Mouse (Mus musculus) ES-E14 (cell line): ENCODE results near the gene Drd1.

Source experiments
- CHD2 ChIP-seq: IDR thresholded peaks from 2 replicates; pipeline ENCODE4 v1.6.1; 2014; ENCODE audit warnings: mild to moderate bottlenecking, low read depth, low read length, inconsistent platforms
- HCFC1 ChIP-seq: IDR thresholded peaks from 2 replicates; pipeline ENCODE4 v1.6.1; 2012; ENCODE audit warnings: low read length, inconsistent platforms, borderline replicate concordance; ENCODE audit not compliant: insufficient read depth
- MAFK ChIP-seq: IDR thresholded peaks from 2 replicates; pipeline ENCODE4 v1.6.1; 2014; ENCODE audit warnings: mild to moderate bottlenecking, low read depth, low read length, inconsistent platforms; ENCODE audit not compliant: insufficient read depth
- ZC3H11A ChIP-seq: IDR thresholded peaks from 2 replicates; pipeline ENCODE4 v1.6.1; 2012; ENCODE audit warnings: low read depth, mild to moderate bottlenecking, inconsistent platforms, low read length, borderline replicate concordance
- ZNF384 ChIP-seq: IDR thresholded peaks from 2 replicates; pipeline ENCODE4 v1.6.1; 2012; ENCODE audit warnings: low read depth, low read length, inconsistent platforms

DNA sequence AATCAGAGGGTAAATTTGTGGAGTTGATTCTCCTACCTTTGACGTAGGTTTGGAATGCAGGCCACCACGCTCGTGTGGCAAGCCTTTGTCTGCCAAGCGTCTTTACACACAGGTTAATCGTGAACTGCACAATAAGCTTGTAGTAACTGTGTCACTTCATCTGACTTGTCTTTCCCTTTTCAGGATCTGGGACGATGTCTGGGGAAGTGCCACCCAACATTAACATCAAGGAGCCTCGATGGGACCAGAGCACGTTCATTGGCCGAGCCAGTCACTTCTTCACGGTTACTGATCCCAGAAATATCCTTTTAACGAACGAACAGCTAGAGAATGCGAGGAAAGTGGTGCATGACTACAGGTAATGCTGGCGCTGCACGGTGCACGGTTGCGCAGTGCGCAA, 29.8 kb upstream of the Drd1 start:
- no peak for TF ChIP-seq MAFK
- no peak for TF ChIP-seq CHD2
- TF ChIP-seq HCFC1: no peak
- TF ChIP-seq ZC3H11A: no peak
- no peak for TF ChIP-seq ZNF384
